Mouse (Mus musculus) heart, postnatal 0 days (tissue): ENCODE measurements around the gene Cx3cl1.

ENCODE experiments used
- CTCF ChIP-seq: IDR thresholded peaks from 2 replicates; pipeline ENCODE4 v1.5.1; 2016; ENCODE audit warnings: antibody characterized with exemption, control low read depth, low read depth
- EP300 ChIP-seq: IDR thresholded peaks from 2 replicates; pipeline ENCODE4 v1.6.1; 2016; ENCODE audit warnings: antibody characterized with exemption, low read depth

- TF ChIP-seq CTCF (no peak), EP300 (no peak)
Measured at GRCm38 (mm10) chr8:94778895-94779533, 7.2 kb downstream of the Cx3cl1 start.
